Mouse (Mus musculus) CH12.LX (cell line): ENCODE measurements around the gene B4galt2. TPM values are rescaled to one million over a fixed set of nuclear protein-coding genes. Genes with fewer than 3 reads are reported as not detected.

Experiments
- DNase-seq: peaks from one replicate; pipeline ENCODE4 v3.0.0-alpha.2; 2013; ENCODE audit errors: extremely low read depth
- H3K27ac ChIP-seq: 2 replicates; pipeline ENCODE4 v1.5.1; 2012; ENCODE audit warnings: low read depth, mild to moderate bottlenecking, control low read depth, moderate library complexity; ENCODE audit not compliant: insufficient read depth
- H3K27me3 ChIP-seq: replicated peaks from 2 replicates; pipeline ENCODE3; 2012; ENCODE audit warnings: inconsistent platforms
- H3K36me3 ChIP-seq, 2 experiments: replicated peaks in 1 of 2; 2 replicates each; pipeline versions ENCODE3 to v1.6.1; 2012; ENCODE audit warnings: inconsistent platforms in 1 of 2, low read length in 1 of 2, mild to moderate bottlenecking in 1 of 2, mixed read lengths in 1 of 2, moderate library complexity in 1 of 2; ENCODE audit not compliant: control insufficient read depth in 1 of 2, insufficient read depth in 1 of 2
- H3K4me1 ChIP-seq, 2 experiments: 2 replicates each; pipeline ENCODE4 v1.6.1; 2012; ENCODE audit warnings: inconsistent platforms in 1 of 2, moderate library complexity in 1 of 2; ENCODE audit not compliant: insufficient read depth in 2 of 2, control insufficient read depth in 1 of 2
- H3K4me2 ChIP-seq: 2 replicates; pipeline ENCODE4 v1.6.1; 2012; ENCODE audit warnings: low read depth, mild to moderate bottlenecking, control low read depth; ENCODE audit not compliant: poor library complexity, insufficient read depth, severe bottlenecking
- H3K4me3 ChIP-seq, 3 experiments: fragments of 150-350 bp in 1 of 3; sonication (generic) in 1 of 3; replicated peaks in 1 of 3; 2 replicates each; pipeline versions ENCODE3 to v1.5.1; 2011 to 2012; ENCODE audit warnings: low read depth in 2 of 3, low read length in 2 of 3, mild to moderate bottlenecking in 2 of 3, moderate library complexity in 2 of 3, control low read depth in 1 of 3, improper control_type of control experiment in 1 of 3, inconsistent platforms in 1 of 3, mixed read lengths in 1 of 3; ENCODE audit not compliant: poor library complexity in 1 of 3
- H3K79me2 ChIP-seq: replicated peaks from 2 replicates; pipeline ENCODE4 v1.6.1; 2012; ENCODE audit warnings: mild to moderate bottlenecking, moderate library complexity; ENCODE audit not compliant: control insufficient read depth, poor library complexity, insufficient read depth, severe bottlenecking; ENCODE audit errors: extremely low read depth
- H3K9ac ChIP-seq: 2 replicates; pipeline ENCODE4 v1.6.1; 2012; ENCODE audit warnings: low read depth, mild to moderate bottlenecking, control low read depth, moderate library complexity; ENCODE audit not compliant: insufficient read depth
- H3K9me3 ChIP-seq: replicated peaks from 2 replicates; pipeline ENCODE3; 2012; ENCODE audit warnings: low read length, inconsistent platforms, mixed read lengths
- BHLHE40 ChIP-seq: IDR thresholded peaks from 2 replicates; pipeline ENCODE4 v1.6.1; 2011; ENCODE audit warnings: mild to moderate bottlenecking, low read depth, low read length, improper control_type of control experiment
- HCFC1 ChIP-seq: IDR thresholded peaks from 2 replicates; pipeline ENCODE4 v1.6.1; 2012; ENCODE audit warnings: low read depth, mild to moderate bottlenecking, inconsistent platforms, low read length, improper control_type of control experiment
- IRF4 ChIP-seq: IDR thresholded peaks from 2 replicates; pipeline ENCODE4 v1.6.1; 2014; ENCODE audit warnings: low read depth, mild to moderate bottlenecking, inconsistent platforms, low read length, improper control_type of control experiment
- JUND ChIP-seq: conservative IDR thresholded peaks from 2 replicates; pipeline ENCODE4 v1.6.1; 2011; ENCODE audit warnings: low read depth, low read length, improper control_type of control experiment
- MAFK ChIP-seq: IDR thresholded peaks from 2 replicates; pipeline ENCODE4 v1.6.1; 2011; ENCODE audit warnings: low read length, improper control_type of control experiment; ENCODE audit not compliant: insufficient replicate concordance
- MEF2A ChIP-seq: IDR thresholded peaks from 2 replicates; pipeline ENCODE4 v1.6.1; 2014; ENCODE audit warnings: low read depth, mild to moderate bottlenecking, inconsistent platforms, low read length, improper control_type of control experiment, borderline replicate concordance
- NELFE ChIP-seq: IDR thresholded peaks from 2 replicates; pipeline ENCODE4 v1.6.1; 2011; ENCODE audit warnings: low read depth, low read length, improper control_type of control experiment
- POLR2A ChIP-seq: IDR thresholded peaks from 2 replicates; pipeline ENCODE4 v1.6.1; 2011; ENCODE audit warnings: low read depth, mild to moderate bottlenecking, improper control_type of control experiment, low read length
- UBTF ChIP-seq: IDR thresholded peaks from 2 replicates; pipeline ENCODE4 v1.6.1; 2012; ENCODE audit warnings: low read depth, mild to moderate bottlenecking, inconsistent platforms, low read length, improper control_type of control experiment, moderate library complexity
- USF1 ChIP-seq: IDR thresholded peaks from 2 replicates; pipeline ENCODE4 v1.6.1; 2014; ENCODE audit warnings: low read depth, mild to moderate bottlenecking, inconsistent platforms, low read length, improper control_type of control experiment
- ZKSCAN1 ChIP-seq: IDR thresholded peaks from 2 replicates; pipeline ENCODE4 v1.6.1; 2012; ENCODE audit warnings: low read depth, inconsistent platforms, low read length, improper control_type of control experiment, borderline replicate concordance
- dilution Hi-C: fragments of 300-500 bp; cut with MboI; formaldehyde crosslinking; loops from 2 replicates; pipeline ENCODE4 v1.14.3; 2020; ENCODE audit warnings: low sequenced_read_pairs; ENCODE audit not compliant: extremely low pct_unique_long_range_greater_than_20kb, extremely low pct_ligation_motif_present
- in situ Hi-C: fragments of 300-500 bp; cut with MboI; formaldehyde crosslinking; loops from 3 replicates; pipeline ENCODE4 v1.14.3; 2019; ENCODE audit warnings: low sequenced_read_pairs, low pct_ligation_motif_present, low pct_unique_long_range_greater_than_20kb, mixed read lengths
- polyA plus RNA-seq: library from polyadenylated mRNA; unstranded; fragments of >175 nt; gene quantifications from 2 replicates; pipeline ENCODE4 v1.2.1, GENCODE M21; 2012; ENCODE audit warnings: low read depth; ENCODE audit not compliant: insufficient read length
- total RNA-seq, 2 experiments: library from RNA; depleted of rRNA; stranded (reverse); fragments of 300-350 nt in 1 of 2; fragments of >200 nt in 1 of 2; gene quantifications; 2 replicates each; pipeline ENCODE4 v1.2.3; 2012 to 2014

B4galt2 gene
- total and polyA plus RNA-seq, 3 experiments, result 0.14 to 0.25 TPM; not detected in 1

DNA sequence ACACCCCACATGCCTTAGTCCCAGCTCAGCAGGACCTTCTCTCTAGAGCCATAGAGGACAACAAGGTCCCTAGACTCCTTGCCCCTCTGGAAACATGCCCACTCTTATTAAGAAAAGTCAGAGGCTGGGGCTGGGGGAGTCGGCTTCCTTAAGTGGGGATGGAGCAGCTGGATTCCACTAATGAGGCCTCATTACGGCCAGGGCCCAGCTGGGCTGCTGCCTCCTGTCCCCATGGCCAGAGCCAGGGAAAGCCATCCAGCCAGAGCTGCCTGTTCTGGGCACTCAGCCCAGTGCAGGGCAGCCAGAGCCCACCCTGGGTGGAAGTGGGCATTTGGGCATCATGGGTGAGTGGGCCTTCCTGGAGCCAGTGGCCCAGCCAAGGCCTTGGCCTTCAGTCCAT, 36.3 kb downstream of the B4galt2 start:
- Histone ChIP-seq H3K9me3 (no peaks in the 10 kb centered on the region), H3K4me2 (no peak overlapping the region), H3K4me3 (no peak overlapping the region), H3K36me3 (peaks cover 27 to 83% of the 10 kb centered on the region in 2 experiments), H3K27ac (no peak overlapping the region), H3K9ac (no peak overlapping the region), H3K27me3 (no peaks in the 10 kb centered on the region), H3K79me2 (no peaks in the 10 kb centered on the region), H3K4me1 (peaks cover 0 to 5% of the 10 kb centered on the region in 2 experiments; a peak in 1 of 4 replicates)
- no peak for DNase-seq
- dilution Hi-C loops, result no loop called here
- in situ Hi-C loops, result loop anchor here (25.0 kb wide), 1 partner anchor 240 kb away; no protein-coding TSS in a partner anchor
- TF ChIP-seq BHLHE40 (no peak), HCFC1 (no peak), NELFE (no peak), MEF2A (no peak), IRF4 (no peak), MAFK (no peak), USF1 (no peak)

DNA sequence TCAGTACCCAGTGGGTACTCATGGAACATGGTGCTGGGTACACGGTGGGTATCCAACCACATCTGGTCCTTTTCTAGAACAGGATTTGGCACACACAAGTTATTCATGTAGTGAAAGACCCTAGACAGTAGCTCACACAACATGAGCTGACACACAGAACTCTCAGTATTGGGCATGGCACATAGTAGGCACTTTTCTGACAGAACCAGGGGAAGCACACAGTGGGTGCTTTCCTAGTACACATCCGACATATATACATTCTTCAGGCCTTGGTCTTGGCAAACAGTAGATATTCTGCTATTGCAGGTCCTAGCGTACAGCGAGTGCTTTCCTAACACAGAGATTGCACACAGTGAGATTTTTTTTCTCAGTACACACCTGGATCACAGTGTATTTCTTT, 37.0 kb downstream of the B4galt2 start:
- H3K36me3 ChIP-seq, result peaks cover 27 to 84% of the 10 kb centered on the region in 2 experiments
- dilution Hi-C loops, result no loop called here
- no peaks in the 10 kb centered on the region for H3K9me3 ChIP-seq
- H3K9ac ChIP-seq, result no peak overlapping the region
- no peak overlapping the region for H3K4me2 ChIP-seq
- in situ Hi-C loops, result loop anchor here (25.0 kb wide), 1 partner anchor 241 kb away; no protein-coding TSS in a partner anchor
- H3K79me2 ChIP-seq, result no peaks in the 10 kb centered on the region
- no peak overlapping the region for H3K4me3 ChIP-seq
- TF ChIP-seq UBTF (no peak), ZKSCAN1 (peak; percentile 86)
- H3K4me1 ChIP-seq, result peaks cover 0 to 5% of the 10 kb centered on the region in 2 experiments; a peak in 1 of 4 replicates
- DNase-seq, result no peak
- H3K27me3 ChIP-seq, result no peaks in the 10 kb centered on the region
- no peak overlapping the region for H3K27ac ChIP-seq

GRCm38 (mm10) chr4:117845316-117845715, 38.0 kb downstream of the B4galt2 start:
- DNase-seq, result no peak
- H3K9me3 ChIP-seq, result no peaks in the 10 kb centered on the region
- dilution Hi-C loops, result no loop called here

More at GRCm38 (mm10) chr4:117845316-117845715, 38.0 kb downstream of the B4galt2 start:
- H3K4me3 ChIP-seq, result no peak overlapping the region
- no peaks in the 10 kb centered on the region for H3K79me2 ChIP-seq
- in situ Hi-C loops, result loop anchor here (25.0 kb wide), 1 partner anchor 242 kb away; no protein-coding TSS in a partner anchor
- no peak overlapping the region for H3K9ac ChIP-seq
- H3K27ac ChIP-seq, result no peak overlapping the region
- H3K36me3 ChIP-seq, result peaks cover 27 to 86% of the 10 kb centered on the region in 2 experiments
- TF ChIP-seq POLR2A (no peak), JUND (no peak), BHLHE40 (0 out of 2 replicates have a peak, but pooled peaks have one; percentile 22)
- no peaks in the 10 kb centered on the region for H3K27me3 ChIP-seq
- H3K4me1 ChIP-seq, result peaks cover 0 to 10% of the 10 kb centered on the region in 2 experiments; a peak in 2 of 4 replicates
- no peak overlapping the region for H3K4me2 ChIP-seq
